Mouse (Mus musculus) embryonic facial prominence, embryonic 14.5 days (tissue): ENCODE data around the gene 4931428F04Rik. TPM values are rescaled to one million over a fixed set of nuclear protein-coding genes. Genes with fewer than 3 reads are reported as not detected.

Source experiments
- ATAC-seq: fragments of 200-750 bp; cut with Nextera tagmentation; 2 replicates; pipeline ENCODE4 v1.8.0; 2017; ENCODE audit warnings: low read depth, moderate number of reproducible peaks, moderate TSS enrichment
- DNase-seq: peaks from one replicate; pipeline ENCODE4 v3.0.0-alpha.2; 2015; ENCODE audit warnings: low spot score
- H3K27ac ChIP-seq: fragments of 300-500 bp; sonication (generic); replicated peaks from 2 replicates; pipeline ENCODE4 v1.5.1; 2014; ENCODE audit warnings: low read depth, mild to moderate bottlenecking, low read length, moderate library complexity
- H3K27me3 ChIP-seq: fragments of 300-500 bp; sonication (generic); replicated peaks from 2 replicates; pipeline ENCODE4 v1.6.1; 2014; ENCODE audit warnings: low read length; ENCODE audit not compliant: control insufficient read depth, insufficient read depth
- H3K36me3 ChIP-seq: fragments of 300-500 bp; sonication (generic); 2 replicates; pipeline ENCODE4 v1.6.1; 2014; ENCODE audit warnings: low read length, mixed read lengths; ENCODE audit not compliant: control insufficient read depth, insufficient read depth
- H3K4me1 ChIP-seq: fragments of 300-500 bp; sonication (generic); 2 replicates; pipeline ENCODE4 v1.6.1; 2014; ENCODE audit warnings: antibody characterized with exemption, low read length; ENCODE audit not compliant: control insufficient read depth, insufficient read depth
- H3K4me2 ChIP-seq: fragments of 300-500 bp; sonication (generic); 2 replicates; pipeline ENCODE4 v1.6.1; 2014; ENCODE audit warnings: low read depth, mild to moderate bottlenecking, low read length, moderate library complexity, mixed read lengths
- H3K4me3 ChIP-seq: fragments of 300-500 bp; sonication (generic); 2 replicates; pipeline ENCODE4 v1.5.1; 2014; ENCODE audit warnings: low read depth, mild to moderate bottlenecking, low read length
- H3K9ac ChIP-seq: fragments of 300-500 bp; sonication (generic); 2 replicates; pipeline ENCODE4 v1.6.1; 2014; ENCODE audit warnings: low read depth, mild to moderate bottlenecking, low read length, moderate library complexity, mixed read lengths
- H3K9me3 ChIP-seq: fragments of 300-500 bp; sonication (generic); 2 replicates; pipeline ENCODE4 v1.6.1; 2016; ENCODE audit warnings: low read length; ENCODE audit not compliant: control insufficient read depth
- WGBS: fragments of 180-500 bp; shearing (Covaris S2); extraction: QIAGEN DNeasy Blood & Tissue Kit; methylation state at CpG from one replicate; pipeline ENCODE4 v1.1.7; 2014; 5-methylcytosine and 5-hydroxymethylcytosine counted together
- polyA plus RNA-seq: library from polyadenylated mRNA; unstranded; fragments of >200 nt; fragmentation: Nextera tagmentation; extraction: Ambion mirVana; gene quantifications from 2 replicates; pipeline ENCODE4 v1.2.1, GENCODE M21; 2014

The 4931428F04Rik gene
- polyA plus RNA-seq, 1 experiment from 2014 or later, result 8.1 TPM

GRCm38 (mm10) chr8:105326141-105326672 is 36.5 kb upstream of the 4931428F04Rik start, which contains the start of the genes Lrrc29 and Tmem208:
Gene Lrrc29 (minus strand): TSS chr8:105326278.
Gene Tmem208 (plus strand): TSS chr8:105326354.
- WGBS, result under 1% methylated on average over 31 of the region's 36 CpGs
- H3K4me1 ChIP-seq, result peaks cover 3% of the 10 kb centered on the region; the same call in 1 of the 2 replicates

GRCm38 (mm10) chr8:105325641-105326093 is 36.0 kb upstream of the 4931428F04Rik start:
- H3K27me3 ChIP-seq, result no peaks in the 10 kb centered on the region
- ATAC-seq, result peak; percentile 28
- H3K27ac ChIP-seq, result peak overlapping the region; percentile 54; the same call in 1 of the 2 replicates
- DNase-seq, result no peak
- H3K4me1 ChIP-seq, result peaks cover 3% of the 10 kb centered on the region; the same call in 1 of the 2 replicates
- H3K36me3 ChIP-seq, result peaks cover 51% of the 10 kb centered on the region
- under 1% methylated on average over 10 of the region's 12 CpGs for WGBS
- H3K9ac ChIP-seq, result peak overlapping the region; percentile 77
- peak overlapping the region; percentile 63 for H3K4me2 ChIP-seq
- peak overlapping the region; percentile 60 for H3K4me3 ChIP-seq
- no peaks in the 10 kb centered on the region for H3K9me3 ChIP-seq

More at GRCm38 (mm10) chr8:105326141-105326672, 36.5 kb upstream of the 4931428F04Rik start, which contains the start of the genes Lrrc29 and Tmem208:
- no peaks in the 10 kb centered on the region for H3K27me3 ChIP-seq
- peak within 1 kb of the TSS; percentile 79 for H3K27ac ChIP-seq
- H3K36me3 ChIP-seq, result peaks cover 56% of the 10 kb centered on the region
- peak within 1 kb of the TSS; percentile 82 for H3K4me2 ChIP-seq
- H3K9me3 ChIP-seq, result no peaks in the 10 kb centered on the region
- DNase-seq, result peak; percentile 98
- peak within 1 kb of the TSS; percentile 77 for H3K9ac ChIP-seq
- H3K4me3 ChIP-seq, result peak within 1 kb of the TSS; percentile 60
- ATAC-seq, result peak; percentile 93

GRCm38 (mm10) chr8:105323183-105323582 is 33.5 kb upstream of the 4931428F04Rik start:
- no peak overlapping the region for H3K27ac ChIP-seq
- no peaks in the 10 kb centered on the region for H3K9me3 ChIP-seq
- no peak for DNase-seq
- peaks cover 29% of the 10 kb centered on the region for H3K36me3 ChIP-seq
- no peak overlapping the region for H3K4me3 ChIP-seq
- 89% methylated on average over 4 of the region's 4 CpGs for WGBS
- H3K4me2 ChIP-seq, result no peak overlapping the region
- no peak for ATAC-seq
- no peak overlapping the region for H3K9ac ChIP-seq
- H3K4me1 ChIP-seq, result peaks cover 3% of the 10 kb centered on the region; the same call in 1 of the 2 replicates
- H3K27me3 ChIP-seq, result no peaks in the 10 kb centered on the region

- H3K9ac ChIP-seq, result no peak overlapping the region
- ATAC-seq (no peak), DNase-seq (no peak)
- H3K4me3 ChIP-seq, result no peak overlapping the region
- WGBS, result 84% methylated on average over 11 of the region's 11 CpGs
- no peaks in the 10 kb centered on the region for H3K9me3 ChIP-seq
- no peak overlapping the region for H3K4me2 ChIP-seq
- H3K27me3 ChIP-seq, result no peaks in the 10 kb centered on the region
- no peaks in the 10 kb centered on the region for H3K4me1 ChIP-seq
- no peak overlapping the region for H3K27ac ChIP-seq
- H3K36me3 ChIP-seq, result peaks cover 52% of the 10 kb centered on the region
Observed at GRCm38 (mm10) chr8:105318662-105319190, 29.1 kb upstream of the 4931428F04Rik start.

- DNase-seq (no peak), ATAC-seq (no peak)
- H3K9me3 ChIP-seq, result no peaks in the 10 kb centered on the region
- H3K4me1 ChIP-seq, result no peaks in the 10 kb centered on the region
- H3K4me3 ChIP-seq, result no peak overlapping the region
- no peak overlapping the region for H3K9ac ChIP-seq
- 87% methylated on average over 4 of the region's 4 CpGs for WGBS
- peaks cover 52% of the 10 kb centered on the region for H3K36me3 ChIP-seq
- H3K27me3 ChIP-seq, result no peaks in the 10 kb centered on the region
- no peak overlapping the region for H3K27ac ChIP-seq
- H3K4me2 ChIP-seq, result no peak overlapping the region
Observed at GRCm38 (mm10) chr8:105317941-105318340, 28.3 kb upstream of the 4931428F04Rik start.

- Histone ChIP-seq H3K27me3 (no peaks in the 10 kb centered on the region), H3K27ac (no peak overlapping the region), H3K4me1 (no peaks in the 10 kb centered on the region), H3K9me3 (no peaks in the 10 kb centered on the region), H3K9ac (no peak overlapping the region; the same call in 1 of the 2 replicates), H3K4me2 (no peak overlapping the region), H3K36me3 (peaks cover 65% of the 10 kb centered on the region), H3K4me3 (no peak overlapping the region)
- no peak for ATAC-seq
- 82% methylated on average over 18 of the region's 18 CpGs for WGBS
- DNase-seq, result no peak
Observed at GRCm38 (mm10) chr8:105315073-105315769, 25.6 kb upstream of the 4931428F04Rik start.

- Histone ChIP-seq H3K36me3 (peaks cover 76% of the 10 kb centered on the region), H3K4me3 (no peak overlapping the region), H3K4me1 (no peaks in the 10 kb centered on the region), H3K27me3 (no peaks in the 10 kb centered on the region), H3K9me3 (no peaks in the 10 kb centered on the region), H3K27ac (no peak overlapping the region), H3K9ac (no peak overlapping the region), H3K4me2 (no peak overlapping the region)
- DNase-seq, result no peak
- 87% methylated on average over 9 of the region's 9 CpGs for WGBS
- no peak for ATAC-seq
Observed at GRCm38 (mm10) chr8:105313622-105314402, 24.1 kb upstream of the 4931428F04Rik start.

- WGBS, result 84% methylated on average over 8 of the region's 8 CpGs
- Histone ChIP-seq H3K27me3 (no peaks in the 10 kb centered on the region), H3K9me3 (no peaks in the 10 kb centered on the region), H3K4me3 (no peak overlapping the region), H3K9ac (no peak overlapping the region), H3K4me2 (no peak overlapping the region), H3K36me3 (peaks cover 79% of the 10 kb centered on the region), H3K4me1 (no peaks in the 10 kb centered on the region), H3K27ac (no peak overlapping the region)
- no peak for DNase-seq
- no peak for ATAC-seq
Observed at GRCm38 (mm10) chr8:105312891-105313481, 23.3 kb upstream of the 4931428F04Rik start.
